Mouse (Mus musculus) embryonic fibroblast, embryonic 13.5 days (primary cell): ENCODE data around the gene Acad9.

ENCODE experiments used
- CTCF ChIP-seq: IDR thresholded peaks from 2 replicates; pipeline ENCODE4 v1.5.1; 2011; ENCODE audit warnings: mild to moderate bottlenecking, control low read depth, low read length, moderate library complexity, borderline replicate concordance; ENCODE audit not compliant: insufficient read depth
- POLR2A ChIP-seq: IDR thresholded peaks from 2 replicates; pipeline ENCODE4 v1.6.1; 2011; ENCODE audit warnings: low read depth, mild to moderate bottlenecking, control low read depth, low read length, moderate library complexity

DNA sequence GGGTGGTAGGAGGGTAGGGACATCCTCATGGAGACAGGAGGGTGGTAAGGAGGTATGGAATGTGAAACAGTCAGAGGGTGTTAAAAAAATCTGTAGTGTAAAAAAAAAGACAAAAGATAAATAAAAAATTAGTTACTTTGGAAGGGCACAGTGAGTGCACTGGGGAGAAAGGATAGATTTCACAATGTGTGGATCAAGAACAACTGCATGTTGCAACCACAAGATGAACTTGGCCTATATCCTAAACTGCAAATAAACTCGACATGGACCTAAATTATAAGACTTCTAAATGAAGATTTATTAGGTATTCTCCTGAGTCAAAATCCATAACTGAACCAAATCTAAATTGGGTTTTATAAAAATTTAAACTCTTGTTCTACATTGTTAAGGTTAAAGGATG, 16.7 kb upstream of the Acad9 start:
- TF ChIP-seq CTCF (no peak), POLR2A (no peak)
